Mouse (Mus musculus) fibroblast of lung, adult 2 months (primary cell): ENCODE data around the gene Kctd2.
"Not testable (repeated sequence)": the region's sequence is repeated elsewhere in the genome, so short reads cannot be mapped to it uniquely, and the experiment has no call there.

ENCODE experiments used
- DNase-seq: peaks from one replicate; pipeline ENCODE4 v3.0.0-alpha.2; 2011; ENCODE audit warnings: low read depth

Kctd2 gene

GRCm38 (mm10) chr11:115473626-115474275 is 53.8 kb downstream of the Kctd2 start:
- peak; percentile 83 for DNase-seq

DNA sequence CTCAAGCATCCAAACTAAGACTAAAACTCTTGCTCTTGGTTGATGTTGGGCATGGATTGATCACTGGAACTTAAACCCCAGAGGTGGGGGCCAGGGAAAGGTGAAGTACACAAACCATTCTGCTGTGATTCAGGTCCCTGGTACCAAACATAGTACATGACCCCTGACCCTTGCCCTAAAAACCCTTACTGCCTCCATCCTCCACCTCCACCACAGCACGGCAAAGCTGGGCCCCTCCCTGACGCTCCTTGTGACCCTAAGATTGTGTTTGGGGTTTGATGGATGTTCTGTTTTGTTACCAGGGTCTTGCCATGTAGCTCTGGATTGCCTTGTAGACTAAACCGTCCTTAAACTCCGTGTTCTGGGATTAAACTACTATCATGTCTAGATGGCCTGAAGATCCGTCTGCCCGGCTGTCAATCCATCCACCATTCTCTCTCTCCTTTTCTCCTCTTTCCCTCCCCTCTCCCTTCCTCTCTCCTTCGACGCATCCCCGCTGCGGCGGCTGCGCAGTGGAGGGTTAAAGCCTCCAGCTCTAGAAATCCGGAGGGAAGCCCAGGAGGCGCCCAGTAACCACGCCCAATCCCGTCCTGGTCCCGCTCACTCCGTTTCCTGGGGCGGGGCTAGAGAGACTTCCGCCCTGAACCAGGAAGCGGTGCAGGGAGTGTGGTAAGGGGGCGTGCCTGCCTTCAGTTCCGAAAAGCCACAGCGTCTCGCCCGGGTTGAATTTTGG is 55.3 kb downstream of the Kctd2 start, which contains the start of gene Armc7:
Gene Armc7 (plus strand): TSS at position 643 of the 733 bp plus-strand sequence.
- DNase-seq: peak; percentile 85

DNA sequence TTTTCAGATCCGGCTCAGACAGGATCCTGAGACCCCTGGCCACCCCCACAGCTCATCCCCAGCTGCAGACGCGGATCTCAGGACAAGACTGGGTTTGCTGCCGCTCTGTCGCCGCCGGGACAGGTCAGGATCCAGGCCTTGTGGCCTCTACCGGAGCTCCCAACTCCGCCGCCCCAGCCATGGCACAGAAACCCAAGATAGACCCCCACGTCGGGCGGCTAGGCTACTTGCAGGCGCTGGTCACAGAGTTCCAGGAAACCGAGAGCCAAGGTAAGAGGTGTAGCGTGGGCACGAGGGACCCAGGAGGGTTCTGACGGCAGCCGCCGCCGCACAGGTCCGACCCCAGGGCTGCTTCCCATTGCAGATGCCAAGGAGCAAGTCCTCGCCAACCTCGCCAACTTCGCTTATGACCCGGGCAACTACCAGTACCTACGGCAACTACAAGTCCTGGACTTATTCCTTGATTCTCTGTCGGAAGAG is 55.9 kb downstream of the Kctd2 start:
- DNase-seq: no peak

- not testable (repeated sequence) for DNase-seq
These were observed 56.7 kb downstream of the Kctd2 start for GRCm38 (mm10) chr11:115476630-115477029.

- DNase-seq: not testable (repeated sequence)
These were observed 57.5 kb downstream of the Kctd2 start for GRCm38 (mm10) chr11:115477388-115477787.

DNA sequence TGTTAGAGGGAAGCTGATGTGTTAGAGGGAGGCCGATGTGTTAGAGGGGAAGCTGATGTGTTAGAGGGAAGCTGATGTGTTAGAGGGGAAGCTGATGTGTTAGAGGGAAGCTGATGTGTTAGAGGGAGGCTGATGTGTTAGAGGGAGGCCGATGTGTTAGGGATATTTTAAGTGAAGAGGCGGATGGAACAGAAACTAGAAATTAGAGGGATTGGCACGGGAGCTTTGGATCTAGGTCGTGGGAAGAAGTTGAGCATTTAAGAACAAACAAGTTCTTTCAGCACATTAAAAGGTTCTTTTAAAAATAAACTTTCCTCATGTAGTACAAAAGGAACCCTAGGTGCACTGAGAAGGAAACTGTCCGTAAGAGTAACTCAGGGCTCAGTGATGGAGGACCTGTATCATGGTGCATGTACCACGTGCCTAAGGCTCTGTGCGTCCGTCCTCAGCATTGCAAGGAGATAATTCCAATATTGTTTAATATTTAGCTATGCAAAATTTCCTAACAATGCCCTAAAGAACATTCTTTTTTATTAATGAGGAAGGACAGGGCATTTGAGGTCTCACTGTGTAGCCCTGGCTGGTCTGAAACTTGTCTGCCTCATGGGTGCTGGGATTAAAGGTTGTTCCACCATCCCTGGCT is 58.5 kb downstream of the Kctd2 start:
- no peak for DNase-seq
